In the genomic region with DNA sequence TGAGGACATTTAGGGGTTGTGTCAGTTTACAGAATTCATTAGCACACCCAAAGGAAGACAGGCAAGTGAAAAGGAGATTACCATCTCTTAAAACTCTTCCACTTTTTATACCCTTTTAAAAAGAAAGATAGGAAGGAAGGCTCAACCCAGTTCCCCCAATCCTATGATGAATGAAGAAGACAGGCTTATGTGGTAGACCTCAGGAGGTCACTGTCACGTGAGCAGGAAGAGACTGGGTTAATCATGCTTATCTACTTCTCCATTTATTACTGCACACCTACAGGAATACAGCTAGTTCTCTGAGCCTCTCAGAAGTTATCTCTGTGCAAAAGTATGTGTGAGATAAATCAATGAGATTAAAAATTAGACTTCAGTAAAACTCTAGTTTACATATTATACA, we compare ENCODE assay signal across 21 mouse cellular contexts.
DNase-seq lines count a peak whose midpoint lies in the region; ATAC-seq lines count a peak whose summit lies in the region.
"Had no signal": no experiment of that assay in that cellular context is flagged by ENCODE, and none has a peak within 500 bp of the region (broad histone marks: within the 10 kb centered on the region; RNA-seq: fewer than 3 reads in every experiment).

No protein-coding gene starts in this region.

- ATAC-seq in common myeloid progenitor, adult 5-6 weeks (replicated peaks; ENCODE audit: low read depth, poor library complexity, severe bottlenecking), result peak; percentile 92
- ATAC-seq in hematopoietic stem cell, adult 5-6 weeks (replicated peaks in 1 of 2; ENCODE audit: insufficient read depth in 1 of 2, low FRiP score in 2 of 2, low TSS enrichment in 1 of 2, low read depth in 1 of 2, poor library complexity in 2 of 2, severe bottlenecking in 2 of 2), result peak; percentile 42 to 56; a peak in 2 of 4 replicates
- ATAC-seq in megakaryocyte progenitor cell, adult 5-6 weeks (replicated peaks; ENCODE audit: poor library complexity), result peak; percentile 58
- ATAC-seq: activated CD4-positive, CD25-positive, alpha-beta regulatory T cell, adult 4 months; CD4-positive, CD25-positive, alpha-beta regulatory T cell, adult 4 months; forebrain, embryonic 14.5 days; forebrain, embryonic 16.5 days; Patski had no signal

- intact Hi-C loops in left cerebral cortex, postnatal 10 days (cut with DNase I), result no loop called here

- no peak for DNase-seq in cerebellum, postnatal 14 days
- no peak for DNase-seq in right cerebral cortex, postnatal 10 days (ENCODE audit: low spot score in 2 of 2)
- no peak for DNase-seq in kidney, postnatal 36 days
- no peak for DNase-seq in left cerebral cortex, postnatal 10 days (ENCODE audit: extremely low spot score in 1 of 2, low spot score in 2 of 2)
- DNase-seq: adrenal gland, adult 8-10 months; adrenal gland, postnatal 14 days; B cell, adult 2 months; cerebellum, adult 11 months; cerebellum, adult 18-20 months; cerebellum, adult 8-10 months; cerebellum, adult 9-11 months; cerebellum, postnatal 25 days; embryo, embryonic 11 days had no signal
